Mouse (Mus musculus): ENCODE measurements around the gene Zscan22.
"Not testable (repeated sequence)": the region's sequence is repeated elsewhere in the genome, so short reads cannot be mapped to it uniquely, and the experiment has no call there.

Gene Zscan22

GRCm38 (mm10) chr7:12927693-12928589 lies 30.3 kb downstream of the Zscan22 start:
- DNase-seq (ENCODE audit: low spot score): no peak

GRCm38 (mm10) chr7:12933615-12934140 lies 36.1 kb downstream of the Zscan22 start:
- no peak for DNase-seq (ENCODE audit: low spot score)

DNA sequence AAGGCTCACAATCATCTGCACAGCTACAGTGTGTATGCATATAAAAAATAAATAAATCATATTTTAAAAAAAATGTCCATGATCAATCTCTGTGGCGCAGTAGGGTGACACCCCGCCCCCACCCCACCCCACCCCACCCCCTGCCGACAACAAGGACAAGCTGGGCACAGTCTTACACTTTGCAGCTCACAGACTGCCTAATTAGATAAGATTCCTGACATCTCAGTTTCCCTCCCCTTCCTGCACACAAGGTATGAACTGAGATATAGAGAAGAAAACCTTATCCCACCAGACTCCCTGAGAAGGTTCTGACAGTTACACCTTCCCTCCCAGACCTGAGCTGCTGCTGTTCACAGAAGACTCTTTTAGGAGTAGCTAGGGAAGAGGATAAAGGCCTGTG lies 37.2 kb downstream of the Zscan22 start:
- no peak for DNase-seq (ENCODE audit: low spot score)

GRCm38 (mm10) chr7:12937254-12937803 lies 39.7 kb downstream of the Zscan22 start:
- not testable (repeated sequence) for DNase-seq (ENCODE audit: low spot score)

- no peak for DNase-seq (ENCODE audit: low spot score)
Observed at GRCm38 (mm10) chr7:12940599-12940998, 43.0 kb downstream of the Zscan22 start.

DNA sequence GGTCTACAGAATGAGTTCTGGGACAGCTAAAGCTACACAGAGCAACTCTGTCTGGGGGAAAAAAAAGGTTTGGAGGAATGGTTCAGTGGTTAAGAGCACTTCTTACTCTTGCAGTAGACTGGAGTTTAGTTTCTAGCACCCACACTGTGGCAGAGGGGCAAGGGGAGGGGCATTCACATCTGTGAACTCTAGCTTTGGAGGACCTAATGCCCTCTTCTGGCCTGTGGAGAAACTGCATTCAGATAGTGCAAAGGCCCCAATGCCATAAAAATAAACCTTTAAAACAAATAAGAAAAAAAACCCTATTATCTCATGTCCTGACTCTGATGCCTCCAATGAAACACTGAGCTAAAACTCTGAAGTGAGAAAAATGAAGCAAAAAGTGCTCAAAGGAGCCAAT lies 45.9 kb downstream of the Zscan22 start:
- no peak for DNase-seq (ENCODE audit: low spot score)

GRCm38 (mm10) chr7:12949032-12949871 lies 51.6 kb downstream of the Zscan22 start:
- peak; percentile 94 for DNase-seq (ENCODE audit: low spot score)

DNA sequence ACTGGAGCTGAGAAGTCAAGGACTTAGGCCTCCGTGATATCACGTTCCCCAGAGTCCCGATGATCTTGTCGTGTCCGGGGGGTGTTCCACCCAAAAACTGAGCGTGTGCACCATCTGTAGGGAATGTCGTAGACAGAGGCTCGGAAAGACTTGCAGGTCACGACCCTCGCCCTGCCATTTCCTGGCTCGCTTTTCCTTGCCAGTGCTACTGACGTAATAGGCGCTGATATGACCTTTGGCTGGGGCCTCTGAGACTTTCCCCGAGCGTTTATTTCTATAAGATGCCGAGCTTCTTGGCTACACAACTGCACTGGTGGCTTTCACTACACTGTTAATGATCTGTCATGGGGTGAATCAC lies 52.2 kb downstream of the Zscan22 start:
- no peak for DNase-seq (ENCODE audit: low spot score)

DNA sequence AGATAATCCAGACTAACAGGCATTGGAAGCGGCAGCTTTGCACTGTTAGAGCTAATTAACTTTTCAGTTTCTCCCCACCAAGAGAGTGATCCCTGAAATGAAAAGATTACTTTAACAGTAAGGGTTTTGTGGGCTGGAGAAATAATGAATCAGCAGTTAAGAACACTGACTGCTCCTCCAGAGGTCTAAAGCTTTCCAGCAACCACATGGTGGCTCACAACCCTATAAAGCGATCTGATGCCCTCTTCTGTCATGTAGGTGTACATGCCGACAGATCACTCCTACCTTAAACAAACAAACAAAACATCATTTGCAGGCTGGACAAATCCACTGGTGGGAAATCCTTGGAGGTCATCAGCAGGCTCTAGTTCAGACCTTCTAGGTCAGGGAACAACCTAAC lies 57.3 kb downstream of the Zscan22 start:
- no peak for DNase-seq (ENCODE audit: low spot score)

- DNase-seq (ENCODE audit: low spot score): no peak
Observed at GRCm38 (mm10) chr7:12957511-12957910, 59.9 kb downstream of the Zscan22 start.
